Mouse (Mus musculus): ENCODE results near the gene Cit. TPM values are rescaled to one million over a fixed set of nuclear protein-coding genes. Genes with fewer than 3 reads are reported as not detected.

Cit gene
- polyA plus RNA-seq, 1 experiment from 2014 or later, result 4.8 TPM

DNA sequence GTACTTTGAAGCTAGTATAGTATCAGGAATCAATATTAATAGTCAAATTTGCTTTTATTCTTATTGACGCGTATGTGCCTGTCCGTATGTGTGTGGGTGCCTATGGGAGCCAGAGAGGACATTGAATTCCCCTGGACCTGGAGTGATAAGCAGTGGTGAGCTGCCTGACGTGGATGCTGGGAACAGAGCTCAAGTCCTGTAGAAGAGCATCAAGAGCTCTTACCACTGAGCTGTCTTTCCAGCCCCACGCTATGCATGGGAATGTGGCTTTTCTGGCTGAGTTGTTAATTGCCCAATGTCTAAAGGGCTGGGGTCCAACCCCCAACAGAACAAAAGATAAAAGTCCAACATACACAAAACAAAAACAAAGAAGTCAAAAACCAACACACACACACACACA is 131.4 kb downstream of the Cit start:
- H3K27ac ChIP-seq (ENCODE audit: low read length), result peak overlapping the region; percentile 86; the same call in 1 of the 2 replicates

DNA sequence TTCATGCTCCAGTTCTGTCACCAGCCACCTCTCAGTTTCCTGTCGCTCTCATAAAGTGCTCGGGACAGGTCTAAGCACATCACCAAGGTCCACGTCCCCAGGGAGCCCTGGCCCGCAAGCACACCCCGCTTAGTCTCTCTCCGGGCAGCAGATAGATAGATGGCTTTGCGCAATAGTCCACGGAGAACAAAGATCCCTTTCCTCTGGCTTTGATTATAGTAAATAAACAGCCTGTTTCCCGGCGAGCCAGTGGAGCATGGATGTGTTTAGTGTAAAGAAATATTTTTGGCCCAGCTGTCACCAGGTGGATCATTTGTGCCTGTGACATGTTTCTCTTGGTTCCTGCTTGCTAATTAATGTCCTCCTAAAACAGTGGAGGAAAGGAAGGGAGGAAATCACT is 132.2 kb downstream of the Cit start:
- Histone ChIP-seq H3K9me3 (ENCODE audit: low read length) (no peaks in the 10 kb centered on the region), H3K4me3 (ENCODE audit: low read depth, low read length) (peak overlapping the region; percentile 8; the same call in 1 of the 2 replicates), H3K27ac (ENCODE audit: low read length) (peak overlapping the region; percentile 86), H3K27me3 (replicated peaks; ENCODE audit: insufficient read depth, low read length) (no peaks in the 10 kb centered on the region), H3K9ac (replicated peaks; ENCODE audit: low read depth) (no peak overlapping the region), H3K4me2 (replicated peaks; ENCODE audit: low read depth, low read length) (peak overlapping the region; percentile 48), H3K4me1 (ENCODE audit: insufficient read depth, low read depth, low read length) (peaks cover 4% of the 10 kb centered on the region; the same call in 1 of the 2 replicates), H3K36me3 (ENCODE audit: insufficient read depth, low read length) (no peaks in the 10 kb centered on the region)
- ATAC-seq (peak; percentile 58), DNase-seq (ENCODE audit: low spot score) (peak; percentile 67)
- no peak for TF ChIP-seq EP300 (IDR thresholded peaks at IDR 0.05)
- no peak for TF ChIP-seq CTCF (IDR thresholded peaks at IDR 0.05)
- WGBS, result 29% methylated on average over 10 of the region's 10 CpGs

More for the DNA sequence above, 131.4 kb downstream of the Cit start:
- H3K4me1 ChIP-seq (ENCODE audit: insufficient read depth, low read depth, low read length), result peaks cover 10% of the 10 kb centered on the region; the same call in 1 of the 2 replicates
- no peaks in the 10 kb centered on the region for H3K9me3 ChIP-seq (ENCODE audit: low read length)
- DNase-seq (ENCODE audit: low spot score) (no peak), ATAC-seq (no peak)
- TF ChIP-seq CTCF (IDR thresholded peaks at IDR 0.05) (no peak), EP300 (IDR thresholded peaks at IDR 0.05) (no peak)
- no peak overlapping the region for H3K4me2 ChIP-seq (replicated peaks; ENCODE audit: low read depth, low read length)
- no peak overlapping the region for H3K9ac ChIP-seq (replicated peaks; ENCODE audit: low read depth)
- H3K4me3 ChIP-seq (ENCODE audit: low read depth, low read length), result no peak overlapping the region
- 82% methylated on average over 5 of the region's 5 CpGs for WGBS
- no peaks in the 10 kb centered on the region for H3K27me3 ChIP-seq (replicated peaks; ENCODE audit: insufficient read depth, low read length)
- no peaks in the 10 kb centered on the region for H3K36me3 ChIP-seq (ENCODE audit: insufficient read depth, low read length)

DNA sequence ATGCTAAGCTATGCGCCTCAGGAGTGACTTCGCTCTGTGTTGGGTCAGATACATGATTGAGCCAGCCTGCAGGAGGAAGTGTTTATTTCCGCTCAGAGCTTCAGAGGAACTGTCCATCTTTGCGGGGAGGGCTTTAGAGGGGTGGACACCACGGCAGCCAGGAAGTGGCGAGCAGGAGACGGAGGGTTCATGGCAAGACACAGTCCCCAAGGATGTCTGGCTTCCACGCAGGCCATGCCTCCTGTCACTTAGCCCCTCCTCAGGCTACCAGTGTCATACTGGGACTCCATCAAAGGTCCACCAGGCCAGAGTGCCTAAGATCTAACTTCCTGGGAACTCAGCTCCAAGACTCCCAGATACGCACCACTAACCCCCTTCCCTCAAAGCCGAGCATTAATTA is 132.7 kb downstream of the Cit start:
- Histone ChIP-seq H3K27me3 (replicated peaks; ENCODE audit: insufficient read depth, low read length) (no peaks in the 10 kb centered on the region), H3K4me3 (ENCODE audit: low read depth, low read length) (no peak overlapping the region), H3K27ac (ENCODE audit: low read length) (peak overlapping the region; percentile 86), H3K36me3 (ENCODE audit: insufficient read depth, low read length) (no peaks in the 10 kb centered on the region), H3K4me1 (ENCODE audit: insufficient read depth, low read depth, low read length) (peaks cover 5% of the 10 kb centered on the region; the same call in 1 of the 2 replicates), H3K9ac (replicated peaks; ENCODE audit: low read depth) (no peak overlapping the region), H3K9me3 (ENCODE audit: low read length) (no peaks in the 10 kb centered on the region), H3K4me2 (replicated peaks; ENCODE audit: low read depth, low read length) (peak overlapping the region; percentile 48)
- TF ChIP-seq CTCF (IDR thresholded peaks at IDR 0.05) (no peak), EP300 (IDR thresholded peaks at IDR 0.05) (no peak; the same call in 1 of the 2 replicates)
- 36% methylated on average over 10 of the region's 10 CpGs for WGBS
- peak; percentile 81 for ATAC-seq
- peak; percentile 71 for DNase-seq (ENCODE audit: low spot score)

GRCm38 (mm10) chr5:115978255-115978654 is 133.2 kb downstream of the Cit start:
- no peak for TF ChIP-seq EP300 (IDR thresholded peaks at IDR 0.05)
- no peak for TF ChIP-seq CTCF (IDR thresholded peaks at IDR 0.05)
- Histone ChIP-seq H3K4me2 (replicated peaks; ENCODE audit: low read depth, low read length) (peak overlapping the region; percentile 48; the same call in 1 of the 2 replicates), H3K4me3 (ENCODE audit: low read depth, low read length) (no peak overlapping the region), H3K27me3 (replicated peaks; ENCODE audit: insufficient read depth, low read length) (no peaks in the 10 kb centered on the region), H3K9me3 (ENCODE audit: low read length) (no peaks in the 10 kb centered on the region), H3K4me1 (ENCODE audit: insufficient read depth, low read depth, low read length) (peaks cover 10% of the 10 kb centered on the region; the same call in 1 of the 2 replicates), H3K36me3 (ENCODE audit: insufficient read depth, low read length) (no peaks in the 10 kb centered on the region), H3K9ac (replicated peaks; ENCODE audit: low read depth) (no peak overlapping the region), H3K27ac (ENCODE audit: low read length) (peak overlapping the region; percentile 86)
- ATAC-seq (no peak), DNase-seq (ENCODE audit: low spot score) (no peak)
- WGBS, result 55% methylated on average over 5 of the region's 5 CpGs

- Histone ChIP-seq H3K4me3 (ENCODE audit: low read depth, low read length) (no peak overlapping the region), H3K9me3 (ENCODE audit: low read length) (no peaks in the 10 kb centered on the region), H3K9ac (replicated peaks; ENCODE audit: low read depth) (no peak overlapping the region), H3K4me1 (ENCODE audit: insufficient read depth, low read depth, low read length) (peaks cover 11% of the 10 kb centered on the region; the same call in 1 of the 2 replicates), H3K36me3 (ENCODE audit: insufficient read depth, low read length) (no peaks in the 10 kb centered on the region), H3K4me2 (replicated peaks; ENCODE audit: low read depth, low read length) (no peak overlapping the region), H3K27ac (ENCODE audit: low read length) (no peak overlapping the region), H3K27me3 (replicated peaks; ENCODE audit: insufficient read depth, low read length) (no peaks in the 10 kb centered on the region)
- ATAC-seq (no peak), DNase-seq (ENCODE audit: low spot score) (peak; percentile 79)
- WGBS, result 64% methylated on average over 16 of the region's 16 CpGs
- TF ChIP-seq CTCF (IDR thresholded peaks at IDR 0.05) (peak; percentile 72), EP300 (IDR thresholded peaks at IDR 0.05) (no peak)
These were observed 134.1 kb downstream of the Cit start for GRCm38 (mm10) chr5:115979134-115979696.

DNA sequence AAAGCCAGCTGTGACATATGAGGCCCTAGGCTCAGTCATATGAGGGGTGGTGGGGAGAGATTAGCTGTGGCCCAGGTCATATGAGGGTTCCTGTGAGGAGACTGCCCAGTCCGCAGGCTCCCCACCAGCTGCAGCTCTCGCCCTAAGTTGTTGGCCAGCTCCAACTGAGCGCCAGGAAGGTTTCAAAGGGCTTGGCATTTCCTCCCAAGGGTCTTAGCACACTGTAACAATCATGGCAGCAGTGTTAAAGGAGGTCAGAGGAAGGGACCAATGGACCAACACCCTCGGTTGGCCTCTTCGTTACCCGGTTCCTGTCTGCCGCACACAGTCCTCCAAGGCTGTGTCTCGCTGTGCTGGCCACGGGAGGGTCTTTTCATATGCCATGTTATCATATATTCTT is 135.5 kb downstream of the Cit start:
- DNase-seq (ENCODE audit: low spot score) (peak; percentile 46), ATAC-seq (peak; percentile 38)
- no peaks in the 10 kb centered on the region for H3K27me3 ChIP-seq (replicated peaks; ENCODE audit: insufficient read depth, low read length)
- no peaks in the 10 kb centered on the region for H3K36me3 ChIP-seq (ENCODE audit: insufficient read depth, low read length)
- H3K9ac ChIP-seq (replicated peaks; ENCODE audit: low read depth), result no peak overlapping the region
- no peak overlapping the region for H3K4me2 ChIP-seq (replicated peaks; ENCODE audit: low read depth, low read length)
- H3K4me3 ChIP-seq (ENCODE audit: low read depth, low read length), result no peak overlapping the region
- TF ChIP-seq CTCF (IDR thresholded peaks at IDR 0.05) (no peak), EP300 (IDR thresholded peaks at IDR 0.05) (0 out of 2 replicates have a peak, but pooled peaks have one; percentile 9)
- H3K9me3 ChIP-seq (ENCODE audit: low read length), result no peaks in the 10 kb centered on the region
- 67% methylated on average over 9 of the region's 9 CpGs for WGBS
- H3K4me1 ChIP-seq (ENCODE audit: insufficient read depth, low read depth, low read length), result peaks cover 11% of the 10 kb centered on the region; the same call in 1 of the 2 replicates
- H3K27ac ChIP-seq (ENCODE audit: low read length), result peak overlapping the region; percentile 68
